In the genomic region with DNA sequence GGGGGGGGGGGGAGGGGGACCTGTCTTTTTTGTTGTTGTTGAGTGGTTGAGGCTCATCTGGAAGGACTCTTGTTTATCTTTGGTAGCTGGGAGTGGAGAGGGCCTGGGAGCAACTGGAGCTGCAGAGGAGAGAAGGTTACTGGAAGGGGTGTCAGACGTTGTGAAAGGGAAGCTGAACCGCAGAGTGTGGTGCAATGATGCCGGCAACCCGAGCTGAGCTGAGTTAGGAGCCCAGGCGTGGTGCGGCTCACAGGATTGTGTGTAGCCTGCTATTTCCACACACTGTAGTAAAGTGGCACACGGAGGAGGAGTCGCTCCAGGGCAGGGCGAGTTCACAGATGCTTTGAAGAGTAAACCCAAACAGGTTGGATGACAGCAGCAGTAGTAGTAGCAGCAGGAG, we compare ENCODE assay signal across 10 mouse cellular contexts. TPM values are rescaled to one million over a fixed set of nuclear protein-coding genes. Genes with fewer than 3 reads are reported as not detected.
DNase-seq lines count a peak whose midpoint lies in the region; ATAC-seq lines count a peak whose summit lies in the region.
"Had no signal": no experiment of that assay in that cellular context is flagged by ENCODE, and none has a peak within 500 bp of the region (broad histone marks: within the 10 kb centered on the region; RNA-seq: fewer than 3 reads in every experiment).

No protein-coding gene starts in this region.

- H3K27me3 ChIP-seq in liver, embryonic 13.5 days = no peaks in the 10 kb centered on the region
- H3K27me3 ChIP-seq in liver, embryonic 12.5 days (replicated peaks) = no peaks in the 10 kb centered on the region
- H3K27me3 ChIP-seq in embryonic facial prominence, embryonic 12.5 days = no peaks in the 10 kb centered on the region
- no peaks in the 10 kb centered on the region for H3K27me3 ChIP-seq in limb, embryonic 11.5 days (ENCODE audit: control insufficient read depth, insufficient read depth, low read length)

- no peaks in the 10 kb centered on the region for H3K36me3 ChIP-seq in liver, embryonic 13.5 days
- H3K36me3 ChIP-seq in liver, embryonic 12.5 days = no peaks in the 10 kb centered on the region
- H3K36me3 ChIP-seq in embryonic facial prominence, embryonic 12.5 days = no peaks in the 10 kb centered on the region
- H3K36me3 ChIP-seq in limb, embryonic 11.5 days (ENCODE audit: control insufficient read depth, insufficient read depth, low read length) = no peaks in the 10 kb centered on the region

- 28% methylated on average over 9 of the region's 9 CpGs for WGBS in liver, embryonic 13.5 days (ENCODE audit: insufficient replicate concordance)
- WGBS in liver, embryonic 12.5 days (ENCODE audit: insufficient replicate concordance) = 22% methylated on average over 9 of the region's 9 CpGs
- 25% methylated on average over 9 of the region's 9 CpGs for WGBS in embryonic facial prominence, embryonic 12.5 days
- 33% methylated on average over 9 of the region's 9 CpGs for WGBS in limb, embryonic 11.5 days

- DNase-seq in liver, embryonic 13.5 days = peak; percentile 4
- DNase-seq in limb, embryonic 11.5 days (ENCODE audit: low spot score) = peak; percentile 36
- DNase-seq in kidney, adult 18-20 months = no peak
- no peak for DNase-seq in heart, postnatal 25 days (ENCODE audit: low spot score)

- H3K4me1 ChIP-seq in liver, embryonic 13.5 days (replicated peaks) = no peaks in the 10 kb centered on the region
- no peaks in the 10 kb centered on the region for H3K4me1 ChIP-seq in liver, embryonic 12.5 days
- 0 out of 2 replicates have a peak, but pooled peaks cover 9% of the 10 kb centered on the region for H3K4me1 ChIP-seq in embryonic facial prominence, embryonic 12.5 days
- H3K4me1 ChIP-seq in limb, embryonic 11.5 days (ENCODE audit: control insufficient read depth, insufficient read depth, low read length) = 0 out of 2 replicates have a peak, but pooled peaks cover 3% of the 10 kb centered on the region

- intact Hi-C loops in heart, postnatal 25 days (cut with DNase I) = no loop called here

- no peak overlapping the region for H3K9ac ChIP-seq in liver, embryonic 13.5 days
- H3K9ac ChIP-seq in liver, embryonic 12.5 days = no peak overlapping the region
- H3K9ac ChIP-seq in embryonic facial prominence, embryonic 12.5 days = no peak overlapping the region
- H3K9ac ChIP-seq in limb, embryonic 11.5 days (ENCODE audit: low read length) = no peak overlapping the region

- no peaks in the 10 kb centered on the region for H3K9me3 ChIP-seq in liver, embryonic 13.5 days (replicated peaks)
- no peaks in the 10 kb centered on the region for H3K9me3 ChIP-seq in liver, embryonic 12.5 days (replicated peaks)
- no peaks in the 10 kb centered on the region for H3K9me3 ChIP-seq in embryonic facial prominence, embryonic 12.5 days
- no peaks in the 10 kb centered on the region for H3K9me3 ChIP-seq in limb, embryonic 11.5 days (ENCODE audit: control insufficient read depth, low read length)

- ATAC-seq in liver, embryonic 13.5 days (ENCODE audit: low read depth) = no peak
- ATAC-seq in liver, embryonic 12.5 days = no peak
- ATAC-seq in embryonic facial prominence, embryonic 12.5 days (ENCODE audit: insufficient number of reproducible peaks, insufficient read depth, low FRiP score, low TSS enrichment) = 0 out of 2 replicates have a peak, but pooled peaks have one; percentile 47
- ATAC-seq in limb, embryonic 11.5 days (ENCODE audit: insufficient number of reproducible peaks, low FRiP score, low TSS enrichment, low read depth) = no peak
- ATAC-seq in neutrophil, adult 5-6 weeks (ENCODE audit: extremely low read depth, insufficient number of reproducible peaks, low FRiP score, poor library complexity, severe bottlenecking) = peak; percentile 98
- no peak for ATAC-seq in megakaryocyte-erythroid progenitor cell, adult 5-6 weeks (replicated peaks; ENCODE audit: low FRiP score, low TSS enrichment, poor library complexity, severe bottlenecking)

- H3K4me3 ChIP-seq in liver, embryonic 13.5 days (replicated peaks) = no peak overlapping the region
- H3K4me3 ChIP-seq in liver, embryonic 12.5 days = no peak overlapping the region
- H3K4me3 ChIP-seq in embryonic facial prominence, embryonic 12.5 days = no peak overlapping the region
- no peak overlapping the region for H3K4me3 ChIP-seq in limb, embryonic 11.5 days (ENCODE audit: low read depth, low read length)
- H3K4me3 ChIP-seq: erythroblast, embryonic 14.5 days; myocyte had no signal

- no peak overlapping the region for H3K4me2 ChIP-seq in liver, embryonic 13.5 days
- no peak overlapping the region for H3K4me2 ChIP-seq in liver, embryonic 12.5 days
- H3K4me2 ChIP-seq in embryonic facial prominence, embryonic 12.5 days (replicated peaks) = peak overlapping the region; percentile 6
- H3K4me2 ChIP-seq in limb, embryonic 11.5 days (ENCODE audit: low read depth, severe bottlenecking) = no peak overlapping the region

- H3K27ac ChIP-seq in liver, embryonic 13.5 days = no peak overlapping the region
- no peak overlapping the region for H3K27ac ChIP-seq in liver, embryonic 12.5 days
- no peak overlapping the region for H3K27ac ChIP-seq in embryonic facial prominence, embryonic 12.5 days
- no peak overlapping the region for H3K27ac ChIP-seq in limb, embryonic 11.5 days (replicated peaks; ENCODE audit: low read depth, low read length)

RNA-seq across cellular contexts. Expression of gene Tmem100, which starts 41.6 kb away (rescaled TPM):
- 0.33 and 0.61 TPM in 2 replicates for polyA plus RNA-seq in liver, embryonic 13.5 days (2015; fragmentation: Nextera tagmentation; extraction: Ambion mirVana)
- polyA plus RNA-seq in liver, embryonic 12.5 days (2016; fragmentation: Nextera tagmentation; extraction: Ambion mirVana) = 0.43 and 0.55 TPM in 2 replicates
- 25.9 and 27.5 TPM in 2 replicates for polyA plus RNA-seq in embryonic facial prominence, embryonic 12.5 days (2016; fragmentation: Nextera tagmentation; extraction: Ambion mirVana)
- 8.2 and 8.6 TPM in 2 replicates for polyA plus RNA-seq in limb, embryonic 11.5 days (2014; fragmentation: Nextera tagmentation; extraction: Ambion mirVana)
- 0.37 and 0.70 TPM in 2 replicates for total RNA-seq in neutrophil, adult 5-6 weeks (2017)
- total RNA-seq in megakaryocyte-erythroid progenitor cell, adult 5-6 weeks (2014; fragmentation: Nextera tagmentation) = not detected in 2 replicates
- total RNA-seq in megakaryocyte-erythroid progenitor cell, adult 5-6 weeks (2017) = not detected in 2 replicates
- 10 to 100 TPM; 16.9 to 23.8 TPM for total RNA-seq in heart, postnatal 25 days (2021)
- polyA plus RNA-seq: erythroblast, embryonic 14.5 days; myocyte had no signal

Comparison
In these comparisons a context has a peak if more than half of its experiments do, and no peak if none do; other contexts are left out.
1. ATAC-seq: peak in embryonic facial prominence, embryonic 12.5 days (single experiment) and neutrophil, adult 5-6 weeks (single experiment); none in liver, embryonic 13.5 days (single experiment), liver, embryonic 12.5 days (single experiment), limb, embryonic 11.5 days (single experiment) and megakaryocyte-erythroid progenitor cell, adult 5-6 weeks (single experiment).
2. DNase-seq: peak in liver, embryonic 13.5 days (single experiment) and limb, embryonic 11.5 days (single experiment); none in kidney, adult 18-20 months (single experiment) and heart, postnatal 25 days (single experiment).